Mouse (Mus musculus) midbrain, postnatal 0 days (tissue): ENCODE results near the gene Slit3. TPM values are rescaled to one million over a fixed set of nuclear protein-coding genes. Genes with fewer than 3 reads are reported as not detected.
A peak's percentile ranks its signal among the peaks of the same experiment; 100 is the strongest.

Experiments used
- ATAC-seq: fragments of 200-750 bp; cut with Nextera tagmentation; 2 replicates; pipeline ENCODE4 v1.8.0; 2017; ENCODE audit warnings: moderate number of reproducible peaks, mild to moderate bottlenecking, moderate TSS enrichment, moderate library complexity; ENCODE audit not compliant: low FRiP score
- DNase-seq: peaks from one replicate; pipeline ENCODE4 v3.0.0-alpha.2; 2015; ENCODE audit warnings: low spot score
- H3K27ac ChIP-seq: fragments of 300-500 bp; sonication (generic); 2 replicates; pipeline ENCODE4 v1.5.1; 2014; ENCODE audit warnings: low read depth, mild to moderate bottlenecking, low read length, mixed read lengths
- H3K27me3 ChIP-seq: fragments of 300-500 bp; sonication (generic); 2 replicates; pipeline ENCODE4 v1.6.1; 2014; ENCODE audit warnings: low read length, control low read depth, mixed read lengths; ENCODE audit not compliant: insufficient read depth
- H3K36me3 ChIP-seq: fragments of 300-500 bp; sonication (generic); 2 replicates; pipeline ENCODE4 v1.6.1; 2014; ENCODE audit warnings: low read length, control low read depth, mixed read lengths; ENCODE audit not compliant: insufficient read depth
- H3K4me1 ChIP-seq: fragments of 300-500 bp; sonication (generic); 2 replicates; pipeline ENCODE4 v1.6.1; 2014; ENCODE audit warnings: mild to moderate bottlenecking, control low read depth, antibody characterized with exemption, low read length, mixed read lengths; ENCODE audit not compliant: insufficient read depth
- H3K4me2 ChIP-seq: fragments of 300-500 bp; sonication (generic); 2 replicates; pipeline ENCODE4 v1.6.1; 2014; ENCODE audit warnings: low read depth, mild to moderate bottlenecking, low read length, mixed read lengths; ENCODE audit not compliant: poor library complexity, severe bottlenecking
- H3K4me3 ChIP-seq: fragments of 300-500 bp; sonication (generic); 2 replicates; pipeline ENCODE4 v1.5.1; 2014; ENCODE audit warnings: low read depth, mild to moderate bottlenecking, low read length, moderate library complexity
- H3K9ac ChIP-seq: fragments of 300-500 bp; sonication (generic); replicated peaks from 2 replicates; pipeline ENCODE4 v1.6.1; 2014; ENCODE audit warnings: mild to moderate bottlenecking, low read length, moderate library complexity, mixed read lengths; ENCODE audit not compliant: poor library complexity, severe bottlenecking
- H3K9me3 ChIP-seq: fragments of 300-500 bp; sonication (generic); 2 replicates; pipeline ENCODE4 v1.6.1; 2016; ENCODE audit warnings: low read length, control low read depth
- CTCF ChIP-seq: IDR thresholded peaks from 2 replicates; pipeline ENCODE4 v1.5.1; 2016; ENCODE audit warnings: antibody characterized with exemption, mild to moderate bottlenecking
- WGBS: fragments of 180-500 bp; shearing (Covaris S2); extraction: QIAGEN DNeasy Blood & Tissue Kit; methylation state at CpG from one replicate; pipeline ENCODE4 v1.1.7; 2014; 5-methylcytosine and 5-hydroxymethylcytosine counted together
- polyA plus RNA-seq: library from polyadenylated mRNA; unstranded; fragments of >200 nt; fragmentation: Nextera tagmentation; extraction: Ambion mirVana; gene quantifications from 2 replicates; pipeline ENCODE4 v1.2.1, GENCODE M21; 2015
- total RNA-seq: library from RNA; depleted of rRNA; stranded (reverse); fragments of >200 nt; gene quantifications from 2 replicates; pipeline ENCODE4 v1.2.3, GENCODE M21; 2014

Gene Slit3
- total and polyA plus RNA-seq, 2 experiments from 2014 or later, result 3.6 to 7.7 TPM

- H3K4me1 ChIP-seq, result peaks cover 13% of the 10 kb centered on the region; the same call in 1 of the 2 replicates
- no peaks in the 10 kb centered on the region for H3K27me3 ChIP-seq
- H3K4me3 ChIP-seq, result no peak overlapping the region
- H3K9me3 ChIP-seq, result no peaks in the 10 kb centered on the region
- no peaks in the 10 kb centered on the region for H3K36me3 ChIP-seq
- no peak for TF ChIP-seq CTCF
- WGBS, result 18% methylated on average over 12 of the region's 12 CpGs
- H3K9ac ChIP-seq, result no peak overlapping the region
- H3K4me2 ChIP-seq, result peak overlapping the region; percentile 12; the same call in 1 of the 2 replicates
- ATAC-seq (peak; percentile 64), DNase-seq (peak; percentile 54)
- no peak overlapping the region for H3K27ac ChIP-seq
These were observed 162.0 kb downstream of the Slit3 start for GRCm38 (mm10) chr11:35282825-35283571.

GRCm38 (mm10) chr11:35283767-35284166 lies 162.7 kb downstream of the Slit3 start:
- H3K9ac ChIP-seq, result no peak overlapping the region
- DNase-seq, result peak; percentile 64
- no peak for TF ChIP-seq CTCF
- 0 out of 2 replicates have a peak overlapping the region, but pooled peaks have one; percentile 6 for H3K27ac ChIP-seq
- H3K4me1 ChIP-seq, result peaks cover 13% of the 10 kb centered on the region; the same call in 1 of the 2 replicates
- H3K9me3 ChIP-seq, result no peaks in the 10 kb centered on the region
- H3K36me3 ChIP-seq, result no peaks in the 10 kb centered on the region
- H3K4me3 ChIP-seq, result no peak overlapping the region
- H3K4me2 ChIP-seq, result no peak overlapping the region
- WGBS, result 23% methylated on average over 3 of the region's 3 CpGs
- no peaks in the 10 kb centered on the region for H3K27me3 ChIP-seq
- 0 out of 2 replicates have a peak, but pooled peaks have one; percentile 35 for ATAC-seq

- Histone ChIP-seq H3K4me1 (peaks cover 13% of the 10 kb centered on the region; the same call in 1 of the 2 replicates), H3K36me3 (no peaks in the 10 kb centered on the region), H3K4me2 (no peak overlapping the region), H3K27me3 (no peaks in the 10 kb centered on the region), H3K9me3 (no peaks in the 10 kb centered on the region), H3K9ac (no peak overlapping the region), H3K4me3 (no peak overlapping the region), H3K27ac (no peak overlapping the region)
- WGBS, result 51% methylated on average over 13 of the region's 13 CpGs
- ATAC-seq (no peak), DNase-seq (no peak)
- no peak for TF ChIP-seq CTCF
These were observed 165.8 kb downstream of the Slit3 start for GRCm38 (mm10) chr11:35286578-35287390.

GRCm38 (mm10) chr11:35288056-35288455 lies 167.0 kb downstream of the Slit3 start:
- 93% methylated on average over 7 of the region's 7 CpGs for WGBS
- no peak for DNase-seq
- H3K27me3 ChIP-seq, result no peaks in the 10 kb centered on the region

GRCm38 (mm10) chr11:35288761-35289278 lies 167.8 kb downstream of the Slit3 start:
- H3K27ac ChIP-seq, result no peak overlapping the region
- H3K27me3 ChIP-seq, result no peaks in the 10 kb centered on the region
- no peak overlapping the region for H3K4me2 ChIP-seq
- no peak overlapping the region for H3K4me3 ChIP-seq
- H3K4me1 ChIP-seq, result peaks cover 3% of the 10 kb centered on the region; the same call in 1 of the 2 replicates
- ATAC-seq (no peak), DNase-seq (no peak)
- H3K9ac ChIP-seq, result no peak overlapping the region
- H3K36me3 ChIP-seq, result no peaks in the 10 kb centered on the region
- H3K9me3 ChIP-seq, result no peaks in the 10 kb centered on the region
- WGBS, result 83% methylated on average over 14 of the region's 14 CpGs
- no peak for TF ChIP-seq CTCF

More at GRCm38 (mm10) chr11:35288056-35288455, 167.0 kb downstream of the Slit3 start:
- no peaks in the 10 kb centered on the region for H3K9me3 ChIP-seq
- H3K4me3 ChIP-seq, result no peak overlapping the region
- no peaks in the 10 kb centered on the region for H3K36me3 ChIP-seq
- H3K9ac ChIP-seq, result no peak overlapping the region
- TF ChIP-seq CTCF, result no peak
- no peak for ATAC-seq
- H3K4me2 ChIP-seq, result no peak overlapping the region
- H3K4me1 ChIP-seq, result peaks cover 9% of the 10 kb centered on the region; the same call in 1 of the 2 replicates
- no peak overlapping the region for H3K27ac ChIP-seq
